Mouse (Mus musculus) spleen, adult 2 months (tissue): Measurements from ENCODE around the gene Lpin2. TPM values are rescaled to one million over a fixed set of nuclear protein-coding genes. Genes with fewer than 3 reads are reported as not detected.
A peak's percentile ranks its signal among the peaks of the same experiment; 100 is the strongest.

Experiments
- DNase-seq, 2 experiments: peaks; one replicate each; pipeline versions ENCODE4 v3.0.0 to v3.0.0-alpha.2; 2012 to 2021; ENCODE audit warnings: low spot score in 2 of 2, low read depth in 1 of 2
- H3K27ac ChIP-seq: fragments of 200-500 bp; 2 replicates; pipeline ENCODE4 v1.5.1; 2012; ENCODE audit warnings: low read length, inconsistent platforms; ENCODE audit not compliant: insufficient read depth
- H3K27me3 ChIP-seq: fragments of 200-500 bp; 2 replicates; pipeline ENCODE4 v1.6.1; 2012; ENCODE audit warnings: mild to moderate bottlenecking, moderate library complexity, low read length, inconsistent platforms; ENCODE audit not compliant: control insufficient read depth, insufficient read depth
- H3K36me3 ChIP-seq: fragments of 200-500 bp; 2 replicates; pipeline ENCODE4 v1.6.1; 2012; ENCODE audit warnings: mild to moderate bottlenecking, low read length, inconsistent platforms; ENCODE audit not compliant: control insufficient read depth, insufficient read depth
- H3K4me1 ChIP-seq: fragments of 200-500 bp; 2 replicates; pipeline ENCODE4 v1.6.1; 2011; ENCODE audit warnings: inconsistent platforms; ENCODE audit not compliant: control insufficient read depth, insufficient read depth, insufficient read length
- H3K4me3 ChIP-seq: fragments of 200-500 bp; 2 replicates; pipeline ENCODE4 v1.5.1; 2011; ENCODE audit warnings: mild to moderate bottlenecking, inconsistent platforms; ENCODE audit not compliant: insufficient read depth, insufficient read length; ENCODE audit errors: extremely low read depth
- CTCF ChIP-seq: fragments of 200-500 bp; IDR thresholded peaks from 2 replicates; pipeline ENCODE4 v1.5.1; 2011; ENCODE audit warnings: mild to moderate bottlenecking, inconsistent platforms; ENCODE audit not compliant: insufficient read depth, insufficient read length, insufficient replicate concordance; ENCODE audit errors: extremely low read depth
- POLR2A ChIP-seq: fragments of 200-500 bp; IDR thresholded peaks from 2 replicates; pipeline ENCODE4 v1.6.1; 2011; ENCODE audit warnings: low read depth, low read length, inconsistent platforms
- WGBS: fragments of 180-500 bp; shearing (Covaris S2); methylation state at CpG from one replicate; pipeline ENCODE4 v1.1.7; 2018; 5-methylcytosine and 5-hydroxymethylcytosine counted together
- polyA plus RNA-seq: library from polyadenylated mRNA; depleted of rRNA; stranded (reverse); fragments of >200 nt; gene quantifications from 2 replicates; pipeline ENCODE4 v1.2.3, GENCODE M21; 2012; rRNA removed

The Lpin2 gene
- polyA plus RNA-seq, 1 experiment = 13.4 TPM

- Histone ChIP-seq H3K36me3 (no peaks in the 10 kb centered on the region), H3K4me1 (peaks cover 5% of the 10 kb centered on the region; the same call in 1 of the 2 replicates), H3K27me3 (no peaks in the 10 kb centered on the region), H3K4me3 (no peak overlapping the region), H3K27ac (0 out of 2 replicates have a peak overlapping the region, but pooled peaks have one; percentile 38)
- TF ChIP-seq POLR2A (no peak), CTCF (no peak)
- DNase-seq = no peak
- WGBS = 85% methylated on average over 7 of the region's 7 CpGs
Measured at GRCm38 (mm10) chr17:71290486-71291410, 108.4 kb downstream of the Lpin2 start.

DNA sequence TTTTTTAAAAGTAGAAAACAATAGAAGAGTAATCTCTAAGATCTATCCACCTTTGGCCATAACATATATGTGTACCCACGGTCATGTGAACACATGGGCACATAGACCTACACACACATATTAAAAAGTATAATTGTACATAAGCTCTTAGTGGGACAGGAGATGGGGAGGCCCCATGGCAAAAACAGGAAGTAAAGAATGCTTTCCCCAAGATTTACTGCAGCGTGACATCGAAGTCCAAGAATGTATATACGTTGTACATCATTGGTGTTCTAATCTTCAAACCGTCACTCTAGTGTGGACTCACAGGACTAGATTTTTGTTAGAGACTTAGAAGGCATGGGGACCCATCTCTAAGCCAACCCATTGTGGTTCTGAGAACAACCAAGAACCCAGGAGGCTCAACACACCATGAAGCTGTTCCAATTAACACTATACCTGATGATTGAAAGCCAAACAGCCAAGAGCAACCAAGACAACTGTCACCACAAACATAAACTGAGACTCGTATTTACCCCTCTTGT is 109.6 kb downstream of the Lpin2 start:
- no peak overlapping the region for H3K27ac ChIP-seq
- no peak for DNase-seq
- no peak overlapping the region for H3K4me3 ChIP-seq
- WGBS = 56% methylated on average over 6 of the region's 6 CpGs
- H3K4me1 ChIP-seq = peaks cover 5% of the 10 kb centered on the region; the same call in 1 of the 2 replicates
- no peaks in the 10 kb centered on the region for H3K27me3 ChIP-seq
- H3K36me3 ChIP-seq = no peaks in the 10 kb centered on the region
- TF ChIP-seq CTCF = no peak
- TF ChIP-seq POLR2A = no peak

DNA sequence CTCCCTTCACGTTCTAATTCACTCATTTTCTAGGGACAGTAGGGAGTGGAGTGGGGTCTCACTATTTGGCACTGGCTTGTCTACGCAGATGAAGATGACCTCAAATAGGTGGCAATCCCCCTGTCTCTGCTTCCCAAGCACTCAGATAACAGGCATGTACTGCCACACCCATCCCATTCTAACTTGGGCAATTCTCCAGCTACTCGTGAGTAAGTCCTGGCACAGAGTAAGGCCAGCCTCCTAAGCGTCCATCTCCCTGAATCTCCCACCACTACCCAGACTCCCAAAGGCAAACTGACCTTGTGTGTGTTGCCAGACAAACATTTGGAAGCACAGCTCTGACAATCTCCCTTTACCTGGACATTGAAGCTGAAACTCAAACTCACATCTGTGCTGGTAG is 110.5 kb downstream of the Lpin2 start:
- Histone ChIP-seq H3K4me3 (no peak overlapping the region), H3K27me3 (no peaks in the 10 kb centered on the region), H3K36me3 (no peaks in the 10 kb centered on the region), H3K4me1 (no peaks in the 10 kb centered on the region; the same call in 1 of the 2 replicates), H3K27ac (no peak overlapping the region)
- TF ChIP-seq CTCF = no peak
- no peak for TF ChIP-seq POLR2A
- 81% methylated on average over 4 of the region's 4 CpGs for WGBS
- no peak for DNase-seq

DNA sequence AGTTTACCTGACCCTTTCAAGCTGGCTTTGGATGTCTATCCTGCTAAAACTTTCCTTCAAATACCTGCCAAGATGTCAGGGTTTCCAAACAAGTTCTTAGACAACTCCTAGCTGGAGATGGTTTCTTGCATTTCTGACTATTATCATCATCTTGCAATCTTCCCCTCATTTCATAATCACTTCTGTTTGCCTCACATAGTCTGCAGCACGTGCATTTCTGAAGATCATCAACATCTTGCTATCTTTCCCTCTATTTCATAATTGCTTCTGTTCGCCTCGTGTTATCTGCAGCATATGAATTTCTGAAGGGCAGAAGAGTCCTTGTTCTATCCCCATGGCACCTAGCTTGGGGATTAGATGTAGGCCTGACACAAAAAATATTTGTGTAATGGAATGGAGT is 112.2 kb downstream of the Lpin2 start:
- H3K4me3 ChIP-seq = no peak overlapping the region
- no peak for DNase-seq
- no peaks in the 10 kb centered on the region for H3K4me1 ChIP-seq
- 79% methylated on average over 3 of the region's 3 CpGs for WGBS
- no peak for TF ChIP-seq POLR2A
- TF ChIP-seq CTCF = no peak
- H3K36me3 ChIP-seq = no peaks in the 10 kb centered on the region
- H3K27ac ChIP-seq = no peak overlapping the region
- H3K27me3 ChIP-seq = no peaks in the 10 kb centered on the region

Other genes starting within 250 kb of the Lpin2 start
- 1.5 and 3.0 TPM in 2 replicates for gene Myom1, start 179.9 kb upstream of the Lpin2 start, polyA plus RNA-seq
- gene Myl12a, start 179.7 kb upstream of the Lpin2 start, polyA plus RNA-seq = 53.0 and 64.9 TPM in 2 replicates
- 20.0 and 30.0 TPM in 2 replicates for gene Emilin2, start 129.4 kb downstream of the Lpin2 start, polyA plus RNA-seq